Mouse (Mus musculus): Measurements from ENCODE around the gene Tppp2. TPM values are rescaled to one million over a fixed set of nuclear protein-coding genes. Genes with fewer than 3 reads are reported as not detected.

Gene Tppp2
- total and polyA plus RNA-seq, 3 experiments: not detected

- in situ Hi-C loops (cut with MboI; ENCODE audit: low pct_ligation_motif_present, low pct_unique_long_range_greater_than_20kb, low sequenced_read_pairs) (loop anchor here (25.0 kb wide), 1 partner anchor 415 kb away; the partner anchor contains the start of gene Sall2), dilution Hi-C loops (cut with MboI; ENCODE audit: extremely low pct_ligation_motif_present, extremely low pct_unique_long_range_greater_than_20kb, low sequenced_read_pairs) (no loop called here)
- no peak for DNase-seq (ENCODE audit: extremely low read depth)
These were observed 3.7 kb downstream of the Tppp2 start for GRCm38 (mm10) chr14:51921759-51922570.

GRCm38 (mm10) chr14:51922571-51922865, 4.3 kb downstream of the Tppp2 start, which contains the start of gene Rnase13:
Rnase13 (minus strand) TSS chr14:51922773.
- no peak for DNase-seq (ENCODE audit: extremely low read depth)
- no peak within 1 kb of the TSS for H3K4me2 ChIP-seq (ENCODE audit: insufficient read depth, low read depth, poor library complexity, severe bottlenecking)
- no peaks in the 10 kb centered on the region for H3K36me3 ChIP-seq (replicated peaks in 1 of 2; ENCODE audit: control insufficient read depth in 1 of 2, insufficient read depth in 1 of 2, low read length in 1 of 2)
- peaks cover 3 to 14% of the 10 kb centered on the region in 2 experiments; a peak in 3 of 4 replicates for H3K4me1 ChIP-seq (ENCODE audit: control insufficient read depth in 1 of 2, insufficient read depth in 2 of 2)
- H3K9ac ChIP-seq (ENCODE audit: insufficient read depth, low read depth): no peak within 1 kb of the TSS
- no peaks in the 10 kb centered on the region for H3K79me2 ChIP-seq (replicated peaks; ENCODE audit: control insufficient read depth, extremely low read depth, insufficient read depth, poor library complexity, severe bottlenecking)
- no peaks in the 10 kb centered on the region for H3K9me3 ChIP-seq (replicated peaks; ENCODE audit: low read length)
- H3K27me3 ChIP-seq (replicated peaks): peaks cover 2% of the 10 kb centered on the region
- no peak for TF ChIP-seq CHD2 (IDR thresholded peaks at IDR 0.05; ENCODE audit: low read length)
- no peak for TF ChIP-seq UBTF (IDR thresholded peaks at IDR 0.05; ENCODE audit: low read depth, low read length)
- TF ChIP-seq ZMIZ1 (IDR thresholded peaks at IDR 0.05; ENCODE audit: low read depth, low read length): no peak
- TF ChIP-seq TBP (conservative IDR thresholded peaks at IDR 0.05; ENCODE audit: low read depth, low read length): no peak
- TF ChIP-seq ZNF384 (IDR thresholded peaks at IDR 0.05; ENCODE audit: low read depth, low read length): no peak
- TF ChIP-seq ZKSCAN1 (IDR thresholded peaks at IDR 0.05; ENCODE audit: borderline replicate concordance, low read depth, low read length): no peak
- no peak for TF ChIP-seq IRF4 (IDR thresholded peaks at IDR 0.05; ENCODE audit: low read depth, low read length)
- no peak for TF ChIP-seq MAZ (IDR thresholded peaks at IDR 0.05; ENCODE audit: low read depth, low read length)
- no peak for TF ChIP-seq SMC3 (IDR thresholded peaks at IDR 0.05; ENCODE audit: low read depth, low read length)
- TF ChIP-seq KAT2A (IDR thresholded peaks at IDR 0.05; ENCODE audit: insufficient replicate concordance, low read length): no peak
- no peak for TF ChIP-seq PAX5 (IDR thresholded peaks at IDR 0.05; ENCODE audit: low read length)
- no peak for TF ChIP-seq MEF2A (IDR thresholded peaks at IDR 0.05; ENCODE audit: borderline replicate concordance, low read depth, low read length)
- no peak within 1 kb of the TSS for H3K27ac ChIP-seq (ENCODE audit: insufficient read depth, low read depth)
- no peak within 1 kb of the TSS for H3K4me3 ChIP-seq (replicated peaks in 1 of 3; ENCODE audit: low read depth in 2 of 3, low read length in 2 of 3, poor library complexity in 1 of 3)
- in situ Hi-C loops (cut with MboI; ENCODE audit: low pct_ligation_motif_present, low pct_unique_long_range_greater_than_20kb, low sequenced_read_pairs): loop anchor here (25.0 kb wide), 1 partner anchor 415 kb away; the partner anchor contains the start of gene Sall2
- dilution Hi-C loops (cut with MboI; ENCODE audit: extremely low pct_ligation_motif_present, extremely low pct_unique_long_range_greater_than_20kb, low sequenced_read_pairs): no loop called here

More at GRCm38 (mm10) chr14:51921759-51922570, 3.7 kb downstream of the Tppp2 start:
- Histone ChIP-seq H3K9ac (ENCODE audit: insufficient read depth, low read depth) (no peak overlapping the region), H3K4me1 (ENCODE audit: control insufficient read depth in 1 of 2, insufficient read depth in 2 of 2) (peaks cover 3 to 14% of the 10 kb centered on the region in 2 experiments; a peak in 3 of 4 replicates), H3K27ac (ENCODE audit: insufficient read depth, low read depth) (no peak overlapping the region), H3K4me3 (replicated peaks in 1 of 3; ENCODE audit: low read depth in 2 of 3, low read length in 2 of 3, poor library complexity in 1 of 3) (no peak overlapping the region), H3K9me3 (replicated peaks; ENCODE audit: low read length) (no peaks in the 10 kb centered on the region), H3K4me2 (ENCODE audit: insufficient read depth, low read depth, poor library complexity, severe bottlenecking) (no peak overlapping the region), H3K36me3 (replicated peaks in 1 of 2; ENCODE audit: control insufficient read depth in 1 of 2, insufficient read depth in 1 of 2, low read length in 1 of 2) (no peaks in the 10 kb centered on the region), H3K27me3 (replicated peaks) (peaks cover 2% of the 10 kb centered on the region), H3K79me2 (replicated peaks; ENCODE audit: control insufficient read depth, extremely low read depth, insufficient read depth, poor library complexity, severe bottlenecking) (no peaks in the 10 kb centered on the region)
- TF ChIP-seq E2F4 (IDR thresholded peaks at IDR 0.05; ENCODE audit: insufficient replicate concordance, low read depth, low read length): no peak
- no peak for TF ChIP-seq MAZ (IDR thresholded peaks at IDR 0.05; ENCODE audit: low read depth, low read length)
- TF ChIP-seq RCOR1 (conservative IDR thresholded peaks at IDR 0.05; ENCODE audit: low read depth, low read length): no peak
- no peak for TF ChIP-seq ZMIZ1 (IDR thresholded peaks at IDR 0.05; ENCODE audit: low read depth, low read length)
- no peak for TF ChIP-seq JUND (conservative IDR thresholded peaks at IDR 0.05; ENCODE audit: low read depth, low read length)
- no peak for TF ChIP-seq MAFK (IDR thresholded peaks at IDR 0.05; ENCODE audit: insufficient replicate concordance, low read length)
- no peak for TF ChIP-seq ZC3H11A (IDR thresholded peaks at IDR 0.05; ENCODE audit: low read depth, low read length)
- TF ChIP-seq CTCF (conservative IDR thresholded peaks at IDR 0.05 in 1 of 2, IDR thresholded peaks at IDR 0.05 in 1 of 2; ENCODE audit: low read depth in 2 of 2, low read length in 2 of 2): no peak
